Mouse (Mus musculus) cortical plate, adult 2 months (tissue): ENCODE results near the gene Sncg.

ENCODE experiments used
- CTCF ChIP-seq: fragments of 200-500 bp; IDR thresholded peaks from 2 replicates; pipeline ENCODE4 v1.5.1; 2011; ENCODE audit warnings: mild to moderate bottlenecking, control low read depth, low read length; ENCODE audit not compliant: insufficient read depth; ENCODE audit errors: extremely low read depth
- POLR2A ChIP-seq: fragments of 200-500 bp; IDR thresholded peaks from 2 replicates; pipeline ENCODE4 v1.6.1; 2011; ENCODE audit warnings: mild to moderate bottlenecking, low read length, control low read depth; ENCODE audit not compliant: insufficient read depth; ENCODE audit errors: extremely low read depth

- no peak for TF ChIP-seq CTCF
- no peak for TF ChIP-seq POLR2A
Measured at GRCm38 (mm10) chr14:34410716-34411115, 36.1 kb upstream of the Sncg start.
